Mouse (Mus musculus) kidney, postnatal 14 days (tissue): ENCODE data around the gene Emcn.

Experiments
- DNase-seq: peaks from one replicate; pipeline ENCODE4 v3.0.0; 2022; ENCODE audit warnings: mixed read lengths

Emcn gene

GRCm38 (mm10) chr3:137418636-137419035 is 77.8 kb downstream of the Emcn start:
- DNase-seq: no peak

- no peak for DNase-seq
These were observed 88.6 kb downstream of the Emcn start for GRCm38 (mm10) chr3:137429516-137429915.

- no peak for DNase-seq
These were observed 124.2 kb downstream of the Emcn start for GRCm38 (mm10) chr3:137464902-137465629.

- no peak for DNase-seq
These were observed 125.1 kb downstream of the Emcn start for GRCm38 (mm10) chr3:137465953-137466352.

GRCm38 (mm10) chr3:137466766-137467165 is 125.9 kb downstream of the Emcn start:
- DNase-seq: no peak

GRCm38 (mm10) chr3:137467386-137467785 is 126.5 kb downstream of the Emcn start:
- no peak for DNase-seq

- no peak for DNase-seq
These were observed 131.3 kb downstream of the Emcn start for GRCm38 (mm10) chr3:137472145-137472544.

- no peak for DNase-seq
These were observed 139.0 kb downstream of the Emcn start for GRCm38 (mm10) chr3:137479761-137480339.

- no peak for DNase-seq
These were observed 140.3 kb downstream of the Emcn start for GRCm38 (mm10) chr3:137481157-137481556.
